Mouse (Mus musculus) bone marrow macrophage, adult 2 months (primary cell): ENCODE results near the gene Dnph1.

Experiments used
- CTCF ChIP-seq: IDR thresholded peaks from 2 replicates; pipeline ENCODE4 v1.5.1; 2012; ENCODE audit warnings: low read depth, mild to moderate bottlenecking, low read length, moderate library complexity
- POLR2A ChIP-seq: IDR thresholded peaks from 2 replicates; pipeline ENCODE4 v1.6.1; 2012; ENCODE audit warnings: mild to moderate bottlenecking, low read depth, low read length, borderline replicate concordance

DNA sequence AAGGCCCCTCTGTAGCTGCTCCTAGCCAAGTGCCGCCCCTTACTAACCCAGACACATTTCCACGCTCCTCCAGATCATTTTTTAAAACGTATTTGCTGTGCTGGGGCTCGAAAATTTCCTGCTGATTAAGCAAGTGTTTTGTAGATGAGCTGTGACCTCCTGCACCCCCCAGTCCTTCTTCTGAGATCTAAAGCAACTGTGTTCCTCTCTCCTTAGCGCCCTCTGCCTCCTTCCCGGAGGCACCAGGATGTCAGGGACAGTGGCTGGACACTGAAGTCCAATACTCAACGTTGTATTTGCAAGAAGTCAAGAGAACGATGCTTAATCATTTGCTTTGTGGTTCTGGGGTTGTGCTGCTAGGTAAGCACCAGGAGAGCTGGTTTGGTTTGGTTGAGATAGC, 35.2 kb upstream of the Dnph1 start:
- no peak for TF ChIP-seq CTCF
- TF ChIP-seq POLR2A = no peak
